Mouse (Mus musculus) spleen, postnatal 36 days (tissue): ENCODE data around the gene Btbd9.
"Not testable (repeated sequence)": the region's sequence is repeated elsewhere in the genome, so short reads cannot be mapped to it uniquely, and the experiment has no call there.

Experiments
- DNase-seq, 2 experiments: peaks; one replicate each; pipeline ENCODE4 v3.0.0; 2022; ENCODE audit warnings: low spot score in 2 of 2, mixed read lengths in 1 of 2

The Btbd9 gene

GRCm38 (mm10) chr17:30575941-30576773, at the start of gene Btbd9:
Btbd9 (minus strand) TSS chr17:30576488.
- peak; percentile 87 to 90 for DNase-seq

GRCm38 (mm10) chr17:30624132-30624531, 47.8 kb upstream of the Btbd9 start, which contains the start of gene Dnah8:
Dnah8 (plus strand) TSS chr17:30624354.
- not testable (repeated sequence) for DNase-seq

GRCm38 (mm10) chr17:30623200-30623599, 46.9 kb upstream of the Btbd9 start:
- DNase-seq, result no peak

- DNase-seq, result no peak
These were observed 45.2 kb upstream of the Btbd9 start for GRCm38 (mm10) chr17:30621450-30621849.

GRCm38 (mm10) chr17:30620548-30620947, 44.3 kb upstream of the Btbd9 start:
- no peak for DNase-seq

- DNase-seq, result no peak
These were observed 42.9 kb upstream of the Btbd9 start for GRCm38 (mm10) chr17:30619153-30619552.

GRCm38 (mm10) chr17:30618136-30618891, 42.0 kb upstream of the Btbd9 start:
- no peak for DNase-seq

- DNase-seq, result no peak
These were observed 39.9 kb upstream of the Btbd9 start for GRCm38 (mm10) chr17:30616203-30616602.

- DNase-seq, result no peak
These were observed 37.1 kb upstream of the Btbd9 start for GRCm38 (mm10) chr17:30613350-30613749.

GRCm38 (mm10) chr17:30612075-30612859, 36.0 kb upstream of the Btbd9 start:
- peak; percentile 99 for DNase-seq

- no peak for DNase-seq
These were observed 35.2 kb upstream of the Btbd9 start for GRCm38 (mm10) chr17:30611221-30612074.

GRCm38 (mm10) chr17:30610739-30611138, 34.5 kb upstream of the Btbd9 start:
- no peak for DNase-seq

GRCm38 (mm10) chr17:30609980-30610307, 33.7 kb upstream of the Btbd9 start:
- no peak for DNase-seq

GRCm38 (mm10) chr17:30609305-30609979, 33.2 kb upstream of the Btbd9 start:
- peak; percentile 22 to 49 for DNase-seq

GRCm38 (mm10) chr17:30607909-30608495, 31.7 kb upstream of the Btbd9 start:
- no peak for DNase-seq

GRCm38 (mm10) chr17:30607330-30607729, 31.0 kb upstream of the Btbd9 start:
- no peak for DNase-seq

GRCm38 (mm10) chr17:30606634-30607081, 30.4 kb upstream of the Btbd9 start:
- DNase-seq, result no peak

- no peak for DNase-seq
These were observed 29.9 kb upstream of the Btbd9 start for GRCm38 (mm10) chr17:30606206-30606605.

- DNase-seq, result no peak
These were observed 28.7 kb upstream of the Btbd9 start for GRCm38 (mm10) chr17:30605001-30605400.

- DNase-seq, result no peak
These were observed 28.0 kb upstream of the Btbd9 start for GRCm38 (mm10) chr17:30604296-30604695.
